Mouse (Mus musculus): ENCODE data around the gene Csrnp1. TPM values are rescaled to one million over a fixed set of nuclear protein-coding genes. Genes with fewer than 3 reads are reported as not detected.

Csrnp1 gene
- polyA plus RNA-seq (2012; rRNA removed): 21.3 and 27.3 TPM in 2 replicates

DNA sequence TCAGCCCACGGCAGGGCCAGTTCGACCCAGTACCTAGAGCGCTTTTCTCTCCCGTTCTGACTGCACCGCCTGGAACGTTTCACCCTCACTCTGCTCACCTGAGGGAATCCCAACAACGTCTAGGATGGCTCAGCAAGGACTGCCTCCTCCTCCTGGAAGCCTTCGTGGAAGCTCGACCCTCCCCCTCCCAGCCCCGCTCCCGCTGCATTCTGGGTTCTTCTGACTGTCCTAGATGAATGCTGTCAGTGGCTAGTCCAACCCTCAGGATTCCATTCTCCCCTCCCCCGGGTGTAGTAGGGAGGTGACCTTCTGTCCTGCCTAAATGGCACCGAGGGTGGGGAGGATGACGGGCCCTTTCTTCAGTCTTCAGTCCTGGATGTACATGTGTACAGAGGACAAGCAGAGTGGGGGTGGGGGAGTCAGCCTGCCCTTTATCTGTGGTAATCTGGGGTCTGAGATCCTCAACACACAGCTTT lies at the start of gene Csrnp1:
Csrnp1 (minus strand) TSS at position 123 of the 476 bp plus-strand sequence.

DNA sequence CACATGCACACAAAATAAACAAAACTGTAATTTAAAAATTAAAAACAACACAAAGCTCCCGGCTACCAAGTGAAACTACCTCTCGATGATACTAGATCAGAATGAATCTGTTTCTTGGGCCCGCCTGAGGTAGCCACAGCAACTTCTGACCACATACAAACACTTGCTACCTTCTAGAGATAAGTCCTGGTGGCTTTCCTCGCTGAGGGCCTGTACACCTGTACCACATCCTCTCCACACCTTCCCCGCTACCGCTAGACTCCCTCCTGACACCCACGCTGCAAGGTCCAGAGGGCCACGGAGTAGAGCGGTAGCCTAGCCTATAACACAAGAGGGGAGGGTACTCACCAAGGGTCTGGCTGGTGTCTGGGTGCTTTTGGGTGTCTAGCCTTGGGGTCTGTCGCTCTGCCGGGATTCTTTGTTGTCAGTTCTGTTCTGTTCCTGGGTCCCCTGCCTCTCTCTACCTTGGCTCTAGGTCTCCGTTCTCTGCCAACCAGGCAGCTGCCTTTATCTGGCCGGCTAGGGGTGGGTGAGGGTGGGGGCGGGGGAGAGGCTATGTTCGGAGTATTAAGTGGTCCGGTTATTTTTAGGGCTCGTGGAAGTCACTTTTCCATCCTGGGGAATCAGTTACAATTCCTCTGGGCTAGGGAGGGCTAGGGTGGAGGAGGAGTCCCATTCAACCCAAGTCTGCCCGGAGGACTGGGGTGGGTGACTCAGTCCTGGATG lies 38.8 kb upstream of the Csrnp1 start, which contains the start of gene Xirp1:
Xirp1 (minus strand) TSS at position 513 of the 726 bp plus-strand sequence.

DNA sequence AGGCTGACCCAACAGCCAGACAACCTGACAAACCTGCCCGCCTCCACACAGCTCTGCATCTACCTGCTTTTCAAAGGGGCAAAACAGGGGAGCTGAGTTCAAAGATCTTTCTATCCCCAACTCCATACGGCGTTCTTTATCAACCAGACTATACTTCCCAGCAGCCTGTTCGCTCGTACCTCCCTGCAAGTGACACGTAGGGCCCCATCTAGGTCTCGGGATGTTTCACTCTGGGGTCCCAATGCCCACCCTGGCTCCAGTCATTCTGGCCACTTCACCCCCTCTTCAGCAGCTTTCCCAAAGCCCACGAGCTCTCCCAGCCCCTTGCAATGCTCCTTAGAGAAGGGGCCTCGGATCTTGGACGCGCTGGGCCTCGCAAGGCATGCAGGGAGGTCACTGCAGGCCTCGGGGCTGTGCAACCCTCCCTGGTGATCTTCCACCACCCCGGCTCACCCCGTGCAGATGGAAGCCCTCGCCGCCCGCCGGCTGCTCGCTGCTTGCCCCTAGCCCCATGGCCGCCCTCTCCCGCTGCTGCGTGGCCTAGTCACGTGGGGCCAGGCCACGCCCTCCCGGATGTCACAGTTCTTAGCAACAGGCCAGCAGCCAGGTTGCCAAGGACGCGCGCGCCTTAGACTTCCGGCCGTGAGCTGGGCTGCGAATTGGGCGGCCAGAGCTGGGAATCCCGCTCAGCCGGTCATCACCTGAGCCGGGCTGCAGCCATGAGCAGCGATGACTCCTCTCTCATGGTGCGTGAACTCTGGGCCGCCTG lies 47.3 kb downstream of the Csrnp1 start, which contains the start of the genes Gorasp1 and Ttc21a:
Gorasp1 (minus strand) TSS at position 561 of the 769 bp plus-strand sequence.
Ttc21a (plus strand) TSS at position 602 of the 769 bp plus-strand sequence.

Other genes starting within 250 kb of the Csrnp1 start
- gene Scn11a, start 159.2 kb downstream of the Csrnp1 start, polyA plus RNA-seq (2012; rRNA removed): 0.22 and 0.27 TPM in 2 replicates
- 42.1 and 53.5 TPM in 2 replicates for gene Wdr48, start 89.8 kb downstream of the Csrnp1 start, polyA plus RNA-seq (2012; rRNA removed)
- gene Gorasp1, start 47.1 kb downstream of the Csrnp1 start, polyA plus RNA-seq (2012; rRNA removed): 33.7 and 36.2 TPM in 2 replicates
- 0.07 and 0.12 TPM in 2 replicates for gene Ttc21a, start 47.1 kb downstream of the Csrnp1 start, polyA plus RNA-seq (2012; rRNA removed)
- gene Xirp1, start 38.9 kb upstream of the Csrnp1 start, polyA plus RNA-seq (2012; rRNA removed): 0.08 and 0.15 TPM in 2 replicates
- gene Cx3cr1, start 85.2 kb upstream of the Csrnp1 start, polyA plus RNA-seq (2012; rRNA removed): 7.0 and 10.8 TPM in 2 replicates
- 0.22 and 0.31 TPM in 2 replicates for gene Ccr8, start 107.5 kb upstream of the Csrnp1 start, polyA plus RNA-seq (2012; rRNA removed)
- 21.2 and 29.7 TPM in 2 replicates for gene Slc25a38, start 125.7 kb upstream of the Csrnp1 start, polyA plus RNA-seq (2012; rRNA removed)
- 2,125 and 2,310 TPM in 2 replicates for gene Rpsa, start 143.0 kb upstream of the Csrnp1 start, polyA plus RNA-seq (2012; rRNA removed)
- gene Mobp, start 165.0 kb upstream of the Csrnp1 start, polyA plus RNA-seq (2012; rRNA removed): not detected in 2 replicates

Measured in colon, adult 2 months (tissue).